Mouse (Mus musculus) testis, adult 2 months (tissue): ENCODE results near the gene Bcas3.

ENCODE experiments used
- CTCF ChIP-seq: fragments of 200-500 bp; IDR thresholded peaks from 2 replicates; pipeline ENCODE4 v1.5.1; 2012; ENCODE audit warnings: low read depth, mild to moderate bottlenecking, inconsistent platforms, low read length, moderate library complexity; ENCODE audit not compliant: control insufficient read depth, insufficient read depth, insufficient replicate concordance
- POLR2A ChIP-seq: fragments of 200-500 bp; IDR thresholded peaks from 2 replicates; pipeline ENCODE4 v1.6.1; 2012; ENCODE audit warnings: low read depth, mild to moderate bottlenecking, inconsistent platforms, low read length, moderate library complexity; ENCODE audit not compliant: control insufficient read depth

DNA sequence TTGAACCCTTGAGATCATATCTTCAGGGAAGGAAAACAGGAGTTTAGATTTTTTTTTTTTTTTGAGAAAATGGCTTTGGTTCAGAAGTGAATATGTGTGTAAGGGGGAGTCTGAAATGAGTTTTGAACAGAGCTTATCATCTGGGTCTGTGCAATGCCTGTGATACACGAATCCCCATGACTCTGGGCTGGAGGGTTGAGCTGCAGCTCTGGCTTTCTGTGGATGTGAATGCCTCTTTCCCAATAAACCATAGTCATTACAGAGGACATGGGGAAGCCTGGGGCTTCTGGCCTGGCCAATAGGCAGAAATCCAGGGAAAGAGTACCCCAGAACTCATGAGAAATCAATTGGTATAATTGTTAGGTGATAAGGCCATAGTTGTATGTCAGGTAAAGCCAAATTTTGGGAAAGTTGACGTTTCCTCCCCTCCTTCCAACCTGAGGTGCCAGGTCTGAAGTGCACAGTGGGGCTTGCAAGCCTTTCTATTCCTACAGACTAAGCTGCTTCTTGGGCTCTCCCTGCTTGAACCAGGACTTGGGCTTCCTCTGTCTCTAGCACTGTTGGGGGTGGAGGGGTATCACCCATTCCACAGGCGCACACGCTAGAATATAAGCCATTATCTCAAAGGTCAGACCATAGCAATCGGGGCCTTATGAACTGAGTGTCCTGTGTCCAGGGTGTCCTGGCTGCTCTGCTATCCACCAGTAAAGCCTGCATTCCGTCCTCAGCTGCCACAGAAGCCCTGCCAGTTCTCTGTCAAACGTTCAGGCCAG, 486.5 kb downstream of the Bcas3 start:
- TF ChIP-seq CTCF (no peak), POLR2A (no peak)
